Mouse (Mus musculus): ENCODE results near the gene Gmeb1.

DNA sequence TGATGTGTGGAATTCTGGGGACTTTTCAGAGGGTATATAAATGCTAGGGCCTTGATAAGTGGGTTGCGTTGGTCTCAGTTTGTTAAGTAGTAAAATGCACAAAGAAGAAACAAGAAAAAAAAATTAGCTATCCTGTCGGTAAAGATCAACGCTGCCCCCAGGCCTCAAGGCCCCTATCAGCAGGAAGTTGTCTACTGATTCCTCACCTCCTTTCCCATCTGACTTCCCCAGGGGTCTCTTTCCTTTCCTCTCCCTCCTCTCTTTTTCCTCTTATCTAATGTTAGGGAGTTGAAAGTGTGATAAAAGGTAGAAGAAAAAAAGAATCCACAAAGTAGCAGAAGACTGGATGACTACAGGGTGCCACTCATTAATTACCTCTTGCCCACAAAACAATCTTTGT, 21.0 kb downstream of the Gmeb1 start:
- TF ChIP-seq CTCF (IDR thresholded peaks at IDR 0.05), result no peak
- TF ChIP-seq EP300 (IDR thresholded peaks at IDR 0.05), result no peak
